Mouse (Mus musculus) hematopoietic stem cell, adult 5-6 weeks (primary cell): Measurements from ENCODE around the gene Foxn1. TPM values are rescaled to one million over a fixed set of nuclear protein-coding genes. Genes with fewer than 3 reads are reported as not detected.

ENCODE experiments used
- ATAC-seq, 2 experiments: fragments of 125-278 bp in 1 of 2; replicated peaks in 1 of 2; 2 replicates each; pipeline ENCODE4 v1.8.0; 2016 to 2017; ENCODE audit warnings: inconsistent platforms in 2 of 2, mild to moderate bottlenecking in 2 of 2, moderate number of reproducible peaks in 2 of 2, low read depth in 1 of 2, moderate TSS enrichment in 1 of 2; ENCODE audit not compliant: low FRiP score in 2 of 2, poor library complexity in 2 of 2, severe bottlenecking in 2 of 2, insufficient read depth in 1 of 2, low TSS enrichment in 1 of 2
- total RNA-seq: library from RNA; stranded (forward); fragments of 172-1452, 232-1000 nt; gene quantifications from 2 replicates; pipeline ENCODE4 v1.2.3, GENCODE M21; 2017

Foxn1 gene
- total RNA-seq, 1 experiment from 2014 or later = not detected

- no peak for ATAC-seq
Observed at GRCm38 (mm10) chr11:78408256-78409240, 22.2 kb upstream of the Foxn1 start.

- no peak for ATAC-seq
Observed at GRCm38 (mm10) chr11:78402062-78402461, 15.7 kb upstream of the Foxn1 start.

- no peak for ATAC-seq
Observed at GRCm38 (mm10) chr11:78401469-78401868, 15.1 kb upstream of the Foxn1 start.

- no peak for ATAC-seq
Observed at GRCm38 (mm10) chr11:78400936-78401335, 14.6 kb upstream of the Foxn1 start.

- ATAC-seq = peak; percentile 40 to 66; a peak in 3 of 4 replicates
Observed at GRCm38 (mm10) chr11:78399680-78400079, 13.3 kb upstream of the Foxn1 start.

GRCm38 (mm10) chr11:78398212-78398611 is 11.9 kb upstream of the Foxn1 start:
- no peak for ATAC-seq

- peak; percentile 66 to 73; a peak in 3 of 4 replicates for ATAC-seq
Observed at GRCm38 (mm10) chr11:78397397-78397796, 11.0 kb upstream of the Foxn1 start.

- no peak for ATAC-seq
Observed at GRCm38 (mm10) chr11:78396950-78397349, 10.6 kb upstream of the Foxn1 start.

GRCm38 (mm10) chr11:78392728-78393127 is 6.4 kb upstream of the Foxn1 start:
- ATAC-seq = no peak

GRCm38 (mm10) chr11:78385776-78386175 is 582 bp downstream of the Foxn1 start:
- no peak for ATAC-seq

GRCm38 (mm10) chr11:78382701-78383100 is 3.7 kb downstream of the Foxn1 start:
- no peak for ATAC-seq

- ATAC-seq = no peak
Observed at GRCm38 (mm10) chr11:78382286-78382685, 4.1 kb downstream of the Foxn1 start.

GRCm38 (mm10) chr11:78380996-78381395 is 5.4 kb downstream of the Foxn1 start:
- no peak for ATAC-seq

- no peak for ATAC-seq
Observed at GRCm38 (mm10) chr11:78380351-78380750, 6.0 kb downstream of the Foxn1 start.

- ATAC-seq = 0 out of 4 replicates have a peak, but pooled peaks of 1 of the 2 experiments have one; percentile 12
Observed at GRCm38 (mm10) chr11:78377549-78378159, 8.7 kb downstream of the Foxn1 start.

GRCm38 (mm10) chr11:78374147-78374546 is 12.2 kb downstream of the Foxn1 start:
- ATAC-seq = no peak

- no peak for ATAC-seq
Observed at GRCm38 (mm10) chr11:78372610-78373009, 13.7 kb downstream of the Foxn1 start.

- ATAC-seq = no peak
Observed at GRCm38 (mm10) chr11:78372166-78372565, 14.2 kb downstream of the Foxn1 start.
